Mouse (Mus musculus) ES-E14 (cell line): ENCODE data around the gene Nudt3. TPM values are rescaled to one million over a fixed set of nuclear protein-coding genes. Genes with fewer than 3 reads are reported as not detected.

Experiments used
- DNase-seq: peaks from one replicate; pipeline ENCODE4 v3.0.0-alpha.2; 2013; ENCODE audit warnings: low read depth, low spot score
- H3K27ac ChIP-seq: 2 replicates; pipeline ENCODE4 v1.5.1; 2012; ENCODE audit warnings: low read depth, mild to moderate bottlenecking, low read length, moderate library complexity, mixed read lengths; ENCODE audit not compliant: poor library complexity, insufficient read depth, severe bottlenecking
- H3K36me3 ChIP-seq: 2 replicates; pipeline ENCODE4 v1.6.1; 2012; ENCODE audit warnings: mild to moderate bottlenecking, low read length, moderate library complexity, mixed read lengths; ENCODE audit not compliant: control insufficient read depth, poor library complexity, insufficient read depth, severe bottlenecking
- H3K4me1 ChIP-seq, 2 experiments: fragments of 150-350 bp in 1 of 2; sonication (generic) in 1 of 2; 2 replicates each; pipeline ENCODE4 v1.6.1; 2012; ENCODE audit warnings: low read length in 2 of 2, mild to moderate bottlenecking in 1 of 2, mixed read lengths in 1 of 2; ENCODE audit not compliant: control insufficient read depth in 2 of 2, insufficient read depth in 2 of 2, poor library complexity in 1 of 2
- H3K4me3 ChIP-seq, 2 experiments: fragments of 150-350 bp in 1 of 2; sonication (generic) in 1 of 2; 2 replicates each; pipeline ENCODE4 v1.5.1; 2012; ENCODE audit warnings: low read length in 2 of 2, low read depth in 1 of 2, mild to moderate bottlenecking in 1 of 2, mixed read lengths in 1 of 2; ENCODE audit not compliant: insufficient read depth in 1 of 2, poor library complexity in 1 of 2, severe bottlenecking in 1 of 2
- H3K9ac ChIP-seq: 2 replicates; pipeline ENCODE4 v1.6.1; 2012; ENCODE audit warnings: low read depth, mild to moderate bottlenecking, low read length, mixed read lengths; ENCODE audit not compliant: poor library complexity, insufficient read depth, severe bottlenecking
- H3K9me3 ChIP-seq: fragments of 150-350 bp; sonication (generic); 2 replicates; pipeline ENCODE4 v1.6.1; 2012; ENCODE audit warnings: low read depth, mild to moderate bottlenecking, low read length; ENCODE audit not compliant: control insufficient read depth, insufficient read depth
- CHD2 ChIP-seq: IDR thresholded peaks from 2 replicates; pipeline ENCODE4 v1.6.1; 2014; ENCODE audit warnings: mild to moderate bottlenecking, low read depth, low read length, inconsistent platforms
- HCFC1 ChIP-seq: IDR thresholded peaks from 2 replicates; pipeline ENCODE4 v1.6.1; 2012; ENCODE audit warnings: low read length, inconsistent platforms, borderline replicate concordance; ENCODE audit not compliant: insufficient read depth
- MAFK ChIP-seq: IDR thresholded peaks from 2 replicates; pipeline ENCODE4 v1.6.1; 2014; ENCODE audit warnings: mild to moderate bottlenecking, low read depth, low read length, inconsistent platforms; ENCODE audit not compliant: insufficient read depth
- ZC3H11A ChIP-seq: IDR thresholded peaks from 2 replicates; pipeline ENCODE4 v1.6.1; 2012; ENCODE audit warnings: low read depth, mild to moderate bottlenecking, inconsistent platforms, low read length, borderline replicate concordance
- ZNF384 ChIP-seq: IDR thresholded peaks from 2 replicates; pipeline ENCODE4 v1.6.1; 2012; ENCODE audit warnings: low read depth, low read length, inconsistent platforms
- in situ Hi-C, 2 experiments: fragments of 600-800 bp; cut with MboI; formaldehyde crosslinking; loops; one replicate each; pipeline ENCODE4 v1.15.1; 2025; ENCODE audit warnings: low sequenced_read_pairs in 2 of 2, inconsistent platforms in 1 of 2; ENCODE audit not compliant: unreplicated experiment in 2 of 2
- total RNA-seq: library from RNA; depleted of rRNA; stranded (reverse); fragments of 300-350 nt; gene quantifications from 2 replicates; pipeline ENCODE4 v1.2.3, GENCODE M21; 2012

Nudt3 gene
- total RNA-seq, 1 experiment: 97.9 TPM

- DNase-seq: no peak
- H3K27ac ChIP-seq: no peak overlapping the region
- H3K36me3 ChIP-seq: peaks cover 17% of the 10 kb centered on the region; the same call in 1 of the 2 replicates
- H3K9ac ChIP-seq: no peak overlapping the region
- no peak overlapping the region for H3K4me3 ChIP-seq
- no peaks in the 10 kb centered on the region for H3K9me3 ChIP-seq
- H3K4me1 ChIP-seq: peaks cover 0 to 13% of the 10 kb centered on the region in 2 experiments; a peak in 2 of 4 replicates
- in situ Hi-C loops: no loop called here
- no peak for TF ChIP-seq CHD2
- TF ChIP-seq ZNF384: no peak
- TF ChIP-seq HCFC1: no peak
- TF ChIP-seq MAFK: no peak
- no peak for TF ChIP-seq ZC3H11A
These were observed 30.8 kb downstream of the Nudt3 start for GRCm38 (mm10) chr17:27592565-27592910.

GRCm38 (mm10) chr17:27591826-27592564, 31.3 kb downstream of the Nudt3 start:
- H3K4me1 ChIP-seq: peaks cover 0 to 13% of the 10 kb centered on the region in 2 experiments; a peak in 2 of 4 replicates
- no peak overlapping the region for H3K4me3 ChIP-seq
- no peak for DNase-seq
- in situ Hi-C loops: no loop called here
- no peak for TF ChIP-seq ZNF384
- TF ChIP-seq CHD2: no peak
- H3K27ac ChIP-seq: no peak overlapping the region
- no peak overlapping the region for H3K9ac ChIP-seq
- H3K36me3 ChIP-seq: peaks cover 19% of the 10 kb centered on the region; the same call in 1 of the 2 replicates
- H3K9me3 ChIP-seq: no peaks in the 10 kb centered on the region

- DNase-seq: no peak
- in situ Hi-C loops: no loop called here
- Histone ChIP-seq H3K36me3 (peaks cover 8% of the 10 kb centered on the region; the same call in 1 of the 2 replicates), H3K4me1 (peaks cover 0 to 8% of the 10 kb centered on the region in 2 experiments; a peak in 3 of 4 replicates), H3K27ac (no peak overlapping the region), H3K4me3 (no peak overlapping the region), H3K9ac (no peak overlapping the region), H3K9me3 (no peaks in the 10 kb centered on the region)
- no peak for TF ChIP-seq CHD2
- no peak for TF ChIP-seq ZNF384
- TF ChIP-seq MAFK: no peak
- no peak for TF ChIP-seq ZC3H11A
- no peak for TF ChIP-seq HCFC1
These were observed 35.1 kb downstream of the Nudt3 start for GRCm38 (mm10) chr17:27588231-27588630.

- peaks cover 13% of the 10 kb centered on the region; the same call in 1 of the 2 replicates for H3K36me3 ChIP-seq
These were observed 36.0 kb downstream of the Nudt3 start for GRCm38 (mm10) chr17:27587252-27587651.

More at GRCm38 (mm10) chr17:27587252-27587651, 36.0 kb downstream of the Nudt3 start:
- H3K9me3 ChIP-seq: no peaks in the 10 kb centered on the region
- H3K9ac ChIP-seq: no peak overlapping the region
- in situ Hi-C loops: no loop called here
- no peak overlapping the region for H3K27ac ChIP-seq
- peaks cover 4 to 13% of the 10 kb centered on the region in 2 experiments; a peak in 3 of 4 replicates for H3K4me1 ChIP-seq
- no peak for DNase-seq
- TF ChIP-seq ZNF384: no peak
- no peak for TF ChIP-seq ZC3H11A
- no peak for TF ChIP-seq HCFC1
- TF ChIP-seq CHD2: no peak
- TF ChIP-seq MAFK: no peak
- no peak overlapping the region for H3K4me3 ChIP-seq
